Mouse (Mus musculus): ENCODE measurements around the gene Mdk. TPM values are rescaled to one million over a fixed set of nuclear protein-coding genes. Genes with fewer than 3 reads are reported as not detected.
A peak's percentile ranks its signal among the peaks of the same experiment; 100 is the strongest.

The Mdk gene
- polyA plus RNA-seq (2015; fragmentation: Nextera tagmentation; extraction: Ambion mirVana) = 256 and 290 TPM in 2 replicates

GRCm38 (mm10) chr2:91932160-91932711 lies at the start of gene Mdk:
Gene Mdk, minus strand, starts transcription at chr2:91932297.
- no peak; the same call in 1 of the 2 replicates for ATAC-seq
- Histone ChIP-seq H3K36me3 (ENCODE audit: control insufficient read depth, insufficient read depth) (no peaks in the 10 kb centered on the region), H3K9me3 (ENCODE audit: control insufficient read depth, low read length) (no peaks in the 10 kb centered on the region), H3K27ac (ENCODE audit: low read length) (peak within 1 kb of the TSS; percentile 77), H3K9ac (replicated peaks; ENCODE audit: low read depth, low read length) (peak within 1 kb of the TSS; percentile 79), H3K4me1 (replicated peaks; ENCODE audit: control insufficient read depth, insufficient read depth, low read length) (peaks cover 27% of the 10 kb centered on the region), H3K27me3 (replicated peaks; ENCODE audit: control insufficient read depth, insufficient read depth, low read length) (no peaks in the 10 kb centered on the region), H3K4me2 (ENCODE audit: low read length) (peak within 1 kb of the TSS; percentile 86), H3K4me3 (replicated peaks; ENCODE audit: low read length) (peak within 1 kb of the TSS; percentile 67)
- WGBS = 4% methylated on average over 16 of the region's 16 CpGs

- Histone ChIP-seq H3K27ac (ENCODE audit: low read length) (no peak overlapping the region), H3K9me3 (ENCODE audit: control insufficient read depth, low read length) (no peaks in the 10 kb centered on the region), H3K36me3 (ENCODE audit: control insufficient read depth, insufficient read depth) (no peaks in the 10 kb centered on the region), H3K4me1 (replicated peaks; ENCODE audit: control insufficient read depth, insufficient read depth, low read length) (peaks cover 23% of the 10 kb centered on the region), H3K4me2 (ENCODE audit: low read length) (no peak overlapping the region), H3K4me3 (replicated peaks; ENCODE audit: low read length) (no peak overlapping the region), H3K27me3 (replicated peaks; ENCODE audit: control insufficient read depth, insufficient read depth, low read length) (peaks cover 13% of the 10 kb centered on the region; the same call in 1 of the 2 replicates), H3K9ac (replicated peaks; ENCODE audit: low read depth, low read length) (no peak overlapping the region)
- ATAC-seq = no peak
- 61% methylated on average over 5 of the region's 5 CpGs for WGBS
These were observed 48.7 kb upstream of the Mdk start for GRCm38 (mm10) chr2:91980830-91981229.

- Histone ChIP-seq H3K4me1 (replicated peaks; ENCODE audit: control insufficient read depth, insufficient read depth, low read length) (peaks cover 26% of the 10 kb centered on the region), H3K4me3 (replicated peaks; ENCODE audit: low read length) (no peak overlapping the region), H3K36me3 (ENCODE audit: control insufficient read depth, insufficient read depth) (no peaks in the 10 kb centered on the region), H3K9ac (replicated peaks; ENCODE audit: low read depth, low read length) (no peak overlapping the region), H3K27ac (ENCODE audit: low read length) (no peak overlapping the region), H3K9me3 (ENCODE audit: control insufficient read depth, low read length) (no peaks in the 10 kb centered on the region), H3K4me2 (ENCODE audit: low read length) (no peak overlapping the region), H3K27me3 (replicated peaks; ENCODE audit: control insufficient read depth, insufficient read depth, low read length) (peaks cover 13% of the 10 kb centered on the region)
- no peak for ATAC-seq
- WGBS = 6% methylated on average over 4 of the region's 4 CpGs
These were observed 48.1 kb upstream of the Mdk start for GRCm38 (mm10) chr2:91980245-91980644.

- Histone ChIP-seq H3K4me1 (replicated peaks; ENCODE audit: control insufficient read depth, insufficient read depth, low read length) (peaks cover 21% of the 10 kb centered on the region), H3K9me3 (ENCODE audit: control insufficient read depth, low read length) (no peaks in the 10 kb centered on the region), H3K9ac (replicated peaks; ENCODE audit: low read depth, low read length) (no peak overlapping the region), H3K4me2 (ENCODE audit: low read length) (no peak overlapping the region), H3K4me3 (replicated peaks; ENCODE audit: low read length) (no peak overlapping the region), H3K36me3 (ENCODE audit: control insufficient read depth, insufficient read depth) (no peaks in the 10 kb centered on the region), H3K27me3 (replicated peaks; ENCODE audit: control insufficient read depth, insufficient read depth, low read length) (peaks cover 22% of the 10 kb centered on the region), H3K27ac (ENCODE audit: low read length) (no peak overlapping the region)
- 6% methylated on average over 2 of the region's 2 CpGs for WGBS
- no peak; the same call in 1 of the 2 replicates for ATAC-seq
These were observed 46.5 kb upstream of the Mdk start for GRCm38 (mm10) chr2:91978547-91978946.

GRCm38 (mm10) chr2:91977960-91978359 lies 45.9 kb upstream of the Mdk start:
- H3K27ac ChIP-seq (ENCODE audit: low read length) = no peak overlapping the region
- H3K36me3 ChIP-seq (ENCODE audit: control insufficient read depth, insufficient read depth) = no peaks in the 10 kb centered on the region
- no peak for ATAC-seq
- H3K9me3 ChIP-seq (ENCODE audit: control insufficient read depth, low read length) = no peaks in the 10 kb centered on the region
- H3K4me1 ChIP-seq (replicated peaks; ENCODE audit: control insufficient read depth, insufficient read depth, low read length) = peaks cover 21% of the 10 kb centered on the region
- peaks cover 22% of the 10 kb centered on the region for H3K27me3 ChIP-seq (replicated peaks; ENCODE audit: control insufficient read depth, insufficient read depth, low read length)
- 83% methylated on average over 4 of the region's 4 CpGs for WGBS
- no peak overlapping the region for H3K9ac ChIP-seq (replicated peaks; ENCODE audit: low read depth, low read length)
- no peak overlapping the region for H3K4me3 ChIP-seq (replicated peaks; ENCODE audit: low read length)
- no peak overlapping the region for H3K4me2 ChIP-seq (ENCODE audit: low read length)

- peaks cover 38% of the 10 kb centered on the region for H3K4me1 ChIP-seq (replicated peaks; ENCODE audit: control insufficient read depth, insufficient read depth, low read length)
These were observed 43.8 kb upstream of the Mdk start, which contains the start of gene Dgkz for GRCm38 (mm10) chr2:91975581-91976541. Gene Dgkz, minus strand, starts transcription at chr2:91975864.

GRCm38 (mm10) chr2:91973416-91974135 lies 41.5 kb upstream of the Mdk start:
- Histone ChIP-seq H3K4me3 (replicated peaks; ENCODE audit: low read length) (no peak overlapping the region), H3K27ac (ENCODE audit: low read length) (no peak overlapping the region), H3K9me3 (ENCODE audit: control insufficient read depth, low read length) (no peaks in the 10 kb centered on the region), H3K27me3 (replicated peaks; ENCODE audit: control insufficient read depth, insufficient read depth, low read length) (peaks cover 22% of the 10 kb centered on the region), H3K9ac (replicated peaks; ENCODE audit: low read depth, low read length) (no peak overlapping the region), H3K36me3 (ENCODE audit: control insufficient read depth, insufficient read depth) (no peaks in the 10 kb centered on the region), H3K4me1 (replicated peaks; ENCODE audit: control insufficient read depth, insufficient read depth, low read length) (peaks cover 36% of the 10 kb centered on the region), H3K4me2 (ENCODE audit: low read length) (peak overlapping the region; percentile 17)
- ATAC-seq = no peak
- WGBS = 22% methylated on average over 7 of the region's 7 CpGs

More at GRCm38 (mm10) chr2:91975581-91976541, 43.8 kb upstream of the Mdk start, which contains the start of gene Dgkz:
- H3K4me2 ChIP-seq (ENCODE audit: low read length) = peak within 1 kb of the TSS; percentile 56
- H3K9ac ChIP-seq (replicated peaks; ENCODE audit: low read depth, low read length) = peak within 1 kb of the TSS; percentile 53
- no peaks in the 10 kb centered on the region for H3K36me3 ChIP-seq (ENCODE audit: control insufficient read depth, insufficient read depth)
- under 1% methylated on average over 75 of the region's 79 CpGs for WGBS
- no peak within 1 kb of the TSS for H3K27ac ChIP-seq (ENCODE audit: low read length)
- ATAC-seq = peak; percentile 41
- H3K27me3 ChIP-seq (replicated peaks; ENCODE audit: control insufficient read depth, insufficient read depth, low read length) = peaks cover 22% of the 10 kb centered on the region
- peak within 1 kb of the TSS; percentile 42 for H3K4me3 ChIP-seq (replicated peaks; ENCODE audit: low read length)
- no peaks in the 10 kb centered on the region for H3K9me3 ChIP-seq (ENCODE audit: control insufficient read depth, low read length)

GRCm38 (mm10) chr2:91972121-91972566 lies 40.0 kb upstream of the Mdk start:
- no peak overlapping the region for H3K4me3 ChIP-seq (replicated peaks; ENCODE audit: low read length)
- no peak overlapping the region; the same call in 1 of the 2 replicates for H3K27ac ChIP-seq (ENCODE audit: low read length)
- H3K9ac ChIP-seq (replicated peaks; ENCODE audit: low read depth, low read length) = no peak overlapping the region
- peaks cover 21% of the 10 kb centered on the region for H3K27me3 ChIP-seq (replicated peaks; ENCODE audit: control insufficient read depth, insufficient read depth, low read length)
- ATAC-seq = no peak
- no peaks in the 10 kb centered on the region for H3K9me3 ChIP-seq (ENCODE audit: control insufficient read depth, low read length)
- H3K36me3 ChIP-seq (ENCODE audit: control insufficient read depth, insufficient read depth) = no peaks in the 10 kb centered on the region
- peaks cover 33% of the 10 kb centered on the region for H3K4me1 ChIP-seq (replicated peaks; ENCODE audit: control insufficient read depth, insufficient read depth, low read length)
- H3K4me2 ChIP-seq (ENCODE audit: low read length) = peak overlapping the region; percentile 43
- WGBS = 40% methylated on average over 13 of the region's 13 CpGs
